Mouse (Mus musculus) megakaryocyte progenitor cell, adult 5-6 weeks (primary cell): ENCODE data around the gene Dcxr. TPM values are rescaled to one million over a fixed set of nuclear protein-coding genes. Genes with fewer than 3 reads are reported as not detected.
"Not testable (repeated sequence)": the region's sequence is repeated elsewhere in the genome, so short reads cannot be mapped to it uniquely, and the experiment has no call there.

Source experiments
- ATAC-seq: replicated peaks from 2 replicates; pipeline ENCODE4 v1.8.0; 2016; ENCODE audit warnings: mild to moderate bottlenecking, moderate TSS enrichment, inconsistent platforms; ENCODE audit not compliant: poor library complexity
- total RNA-seq, 2 experiments: library from RNA; stranded (forward) in 1 of 2; stranded (reverse) in 1 of 2; fragments of 157-497, 149-512 nt in 1 of 2; fragments of 200-1000 nt in 1 of 2; gene quantifications; 2 replicates each; pipeline versions ENCODE4 v1.2.3 to v1.2.4; 2015 to 2017

Dcxr gene
- total RNA-seq (2015) (16.3 and 18.7 TPM in 2 replicates), total RNA-seq (2017) (16.5 and 17.1 TPM in 2 replicates)

GRCm38 (mm10) chr11:120727169-120727527 lies at the start of gene Dcxr:
TSS of gene Dcxr (minus strand) at chr11:120727281.
- ATAC-seq = peak; percentile 89

GRCm38 (mm10) chr11:120775774-120776469 lies 48.8 kb upstream of the Dcxr start:
- peak; percentile 100 for ATAC-seq

- ATAC-seq = no peak
These were observed 46.5 kb upstream of the Dcxr start for GRCm38 (mm10) chr11:120773463-120774190.

GRCm38 (mm10) chr11:120772749-120773148 lies 45.7 kb upstream of the Dcxr start:
- no peak for ATAC-seq

GRCm38 (mm10) chr11:120768206-120768605 lies 41.1 kb upstream of the Dcxr start:
- ATAC-seq = no peak

- peak; percentile 85 for ATAC-seq
These were observed 39.9 kb upstream of the Dcxr start for GRCm38 (mm10) chr11:120767023-120767422.

GRCm38 (mm10) chr11:120763121-120763999 lies 36.3 kb upstream of the Dcxr start:
- ATAC-seq = peak; percentile 9; the same call in 1 of the 2 replicates

- ATAC-seq = not testable (repeated sequence)
These were observed 35.6 kb upstream of the Dcxr start, which contains the start of gene Hmga1b for GRCm38 (mm10) chr11:120762672-120763041. TSS of gene Hmga1b (plus strand) at chr11:120762794.

GRCm38 (mm10) chr11:120761811-120762671 lies 35.0 kb upstream of the Dcxr start:
- no peak for ATAC-seq

- no peak for ATAC-seq
These were observed 33.2 kb upstream of the Dcxr start for GRCm38 (mm10) chr11:120760236-120760635.

GRCm38 (mm10) chr11:120751606-120752005 lies 24.5 kb upstream of the Dcxr start:
- ATAC-seq = no peak

GRCm38 (mm10) chr11:120749430-120749829 lies 22.3 kb upstream of the Dcxr start:
- peak; percentile 95 for ATAC-seq

- 0 out of 2 replicates have a peak, but pooled peaks have one; percentile 26 for ATAC-seq
These were observed 20.9 kb upstream of the Dcxr start for GRCm38 (mm10) chr11:120747974-120748373.

- ATAC-seq = no peak
These were observed 17.1 kb upstream of the Dcxr start for GRCm38 (mm10) chr11:120744121-120744701.

- ATAC-seq = no peak
These were observed 13.9 kb upstream of the Dcxr start for GRCm38 (mm10) chr11:120740981-120741380.

- no peak for ATAC-seq
These were observed 9.3 kb upstream of the Dcxr start for GRCm38 (mm10) chr11:120736424-120736823.

- peak; percentile 42; the same call in 1 of the 2 replicates for ATAC-seq
These were observed 6.4 kb upstream of the Dcxr start for GRCm38 (mm10) chr11:120733521-120733920.

GRCm38 (mm10) chr11:120731858-120732680 lies 5.0 kb upstream of the Dcxr start, which contains the start of gene Cbr2:
TSS of gene Cbr2 (minus strand) at chr11:120732114.
- ATAC-seq = no peak

GRCm38 (mm10) chr11:120731395-120731794 lies 4.3 kb upstream of the Dcxr start:
- no peak for ATAC-seq
